Mouse (Mus musculus): ENCODE data around the gene 4930503B20Rik. TPM values are rescaled to one million over a fixed set of nuclear protein-coding genes. Genes with fewer than 3 reads are reported as not detected.

Gene 4930503B20Rik
- polyA plus RNA-seq, 1 experiment from 2014 or later: not detected

GRCm38 (mm10) chr3:146679646-146680045 is 28.5 kb upstream of the 4930503B20Rik start:
- Histone ChIP-seq H3K9ac (replicated peaks) (no peak overlapping the region), H3K27me3 (replicated peaks) (peaks cover 7% of the 10 kb centered on the region; the same call in 1 of the 2 replicates), H3K4me2 (no peak overlapping the region), H3K36me3 (no peaks in the 10 kb centered on the region), H3K9me3 (replicated peaks) (no peaks in the 10 kb centered on the region), H3K4me3 (replicated peaks) (no peak overlapping the region), H3K27ac (replicated peaks) (no peak overlapping the region), H3K4me1 (peaks cover 12% of the 10 kb centered on the region; the same call in 1 of the 2 replicates)
- WGBS: 95% methylated on average over 16 of the region's 16 CpGs
- ATAC-seq (ENCODE audit: low FRiP score): no peak

DNA sequence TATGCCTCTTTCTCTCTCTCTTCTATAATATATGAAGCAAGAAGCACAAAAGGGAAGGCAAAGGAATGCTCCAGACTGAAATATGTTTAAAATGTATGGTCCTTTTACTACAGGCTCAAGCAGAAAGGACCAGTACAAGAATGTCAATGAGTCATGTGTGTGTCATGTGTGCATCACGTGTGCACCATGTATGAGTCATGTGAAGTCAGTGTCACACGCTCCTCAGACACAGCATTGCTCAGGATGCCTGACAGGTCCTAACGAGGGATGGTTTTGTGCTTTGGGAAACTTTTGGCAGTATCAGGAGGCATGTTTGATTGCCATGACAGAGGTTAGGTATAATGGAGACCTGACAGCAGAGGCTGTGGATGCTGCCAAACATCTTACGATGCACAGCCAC is 25.1 kb upstream of the 4930503B20Rik start:
- Histone ChIP-seq H3K4me2 (no peak overlapping the region), H3K9me3 (replicated peaks) (no peaks in the 10 kb centered on the region), H3K4me1 (no peaks in the 10 kb centered on the region), H3K9ac (replicated peaks) (no peak overlapping the region), H3K4me3 (replicated peaks) (no peak overlapping the region), H3K27ac (replicated peaks) (no peak overlapping the region), H3K27me3 (replicated peaks) (no peaks in the 10 kb centered on the region), H3K36me3 (no peaks in the 10 kb centered on the region)
- WGBS: 96% methylated on average over 4 of the region's 4 CpGs
- no peak for ATAC-seq (ENCODE audit: low FRiP score)

GRCm38 (mm10) chr3:146675101-146675500 is 24.0 kb upstream of the 4930503B20Rik start:
- H3K9ac ChIP-seq (replicated peaks): no peak overlapping the region
- no peak for ATAC-seq (ENCODE audit: low FRiP score)
- H3K27ac ChIP-seq (replicated peaks): no peak overlapping the region
- no peak overlapping the region for H3K4me2 ChIP-seq
- H3K4me1 ChIP-seq: no peaks in the 10 kb centered on the region
- H3K9me3 ChIP-seq (replicated peaks): no peaks in the 10 kb centered on the region
- 91% methylated on average over 1 of the region's 1 CpGs for WGBS
- H3K27me3 ChIP-seq (replicated peaks): no peaks in the 10 kb centered on the region
- H3K36me3 ChIP-seq: no peaks in the 10 kb centered on the region
- H3K4me3 ChIP-seq (replicated peaks): no peak overlapping the region

- Histone ChIP-seq H3K4me3 (replicated peaks) (no peak overlapping the region), H3K27ac (replicated peaks) (no peak overlapping the region), H3K9me3 (replicated peaks) (no peaks in the 10 kb centered on the region), H3K36me3 (no peaks in the 10 kb centered on the region), H3K27me3 (replicated peaks) (no peaks in the 10 kb centered on the region), H3K4me2 (no peak overlapping the region), H3K9ac (replicated peaks) (no peak overlapping the region), H3K4me1 (no peaks in the 10 kb centered on the region)
- WGBS: 69% methylated on average over 2 of the region's 2 CpGs
- ATAC-seq (ENCODE audit: low FRiP score): no peak
Measured at GRCm38 (mm10) chr3:146671121-146671520, 20.0 kb upstream of the 4930503B20Rik start.

GRCm38 (mm10) chr3:146661907-146662306 is 10.8 kb upstream of the 4930503B20Rik start:
- Histone ChIP-seq H3K27me3 (replicated peaks) (no peaks in the 10 kb centered on the region), H3K9me3 (replicated peaks) (no peaks in the 10 kb centered on the region), H3K9ac (replicated peaks) (no peak overlapping the region), H3K4me2 (no peak overlapping the region), H3K4me3 (replicated peaks) (no peak overlapping the region), H3K36me3 (no peaks in the 10 kb centered on the region), H3K27ac (replicated peaks) (no peak overlapping the region), H3K4me1 (no peaks in the 10 kb centered on the region)
- no peak for ATAC-seq (ENCODE audit: low FRiP score)
- WGBS: 81% methylated on average over 7 of the region's 7 CpGs

DNA sequence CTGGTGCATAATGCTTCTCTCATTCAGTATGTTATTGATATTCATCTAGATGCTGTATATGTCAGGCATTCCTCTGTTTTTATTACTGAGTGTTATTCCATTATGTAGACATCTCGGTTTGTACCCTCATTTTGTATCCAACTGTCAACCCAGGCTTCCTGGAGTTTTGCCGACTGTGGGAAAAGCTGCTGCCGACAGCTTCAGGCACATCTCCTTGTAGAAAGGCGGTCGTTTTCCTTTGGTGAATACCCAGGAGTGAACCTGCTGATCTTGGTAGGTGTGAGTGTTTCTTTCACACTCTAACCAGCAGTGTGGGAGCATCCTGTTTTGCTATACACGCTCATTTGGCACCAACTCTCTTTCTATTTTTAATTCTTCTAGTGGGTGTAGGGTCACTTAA is 9.9 kb upstream of the 4930503B20Rik start:
- Histone ChIP-seq H3K4me1 (no peaks in the 10 kb centered on the region), H3K36me3 (no peaks in the 10 kb centered on the region), H3K9me3 (replicated peaks) (no peaks in the 10 kb centered on the region), H3K4me3 (replicated peaks) (no peak overlapping the region), H3K27ac (replicated peaks) (no peak overlapping the region), H3K4me2 (no peak overlapping the region), H3K27me3 (replicated peaks) (no peaks in the 10 kb centered on the region), H3K9ac (replicated peaks) (no peak overlapping the region)
- 73% methylated on average over 6 of the region's 6 CpGs for WGBS
- no peak for ATAC-seq (ENCODE audit: low FRiP score)

GRCm38 (mm10) chr3:146659321-146659720 is 8.2 kb upstream of the 4930503B20Rik start:
- no peak overlapping the region for H3K4me3 ChIP-seq (replicated peaks)
- no peak overlapping the region for H3K9ac ChIP-seq (replicated peaks)
- ATAC-seq (ENCODE audit: low FRiP score): no peak
- H3K27ac ChIP-seq (replicated peaks): no peak overlapping the region
- no peak overlapping the region for H3K4me2 ChIP-seq
- no peaks in the 10 kb centered on the region for H3K36me3 ChIP-seq
- H3K4me1 ChIP-seq: no peaks in the 10 kb centered on the region
- no peaks in the 10 kb centered on the region for H3K9me3 ChIP-seq (replicated peaks)
- WGBS: 89% methylated on average over 5 of the region's 5 CpGs
- no peaks in the 10 kb centered on the region for H3K27me3 ChIP-seq (replicated peaks)

DNA sequence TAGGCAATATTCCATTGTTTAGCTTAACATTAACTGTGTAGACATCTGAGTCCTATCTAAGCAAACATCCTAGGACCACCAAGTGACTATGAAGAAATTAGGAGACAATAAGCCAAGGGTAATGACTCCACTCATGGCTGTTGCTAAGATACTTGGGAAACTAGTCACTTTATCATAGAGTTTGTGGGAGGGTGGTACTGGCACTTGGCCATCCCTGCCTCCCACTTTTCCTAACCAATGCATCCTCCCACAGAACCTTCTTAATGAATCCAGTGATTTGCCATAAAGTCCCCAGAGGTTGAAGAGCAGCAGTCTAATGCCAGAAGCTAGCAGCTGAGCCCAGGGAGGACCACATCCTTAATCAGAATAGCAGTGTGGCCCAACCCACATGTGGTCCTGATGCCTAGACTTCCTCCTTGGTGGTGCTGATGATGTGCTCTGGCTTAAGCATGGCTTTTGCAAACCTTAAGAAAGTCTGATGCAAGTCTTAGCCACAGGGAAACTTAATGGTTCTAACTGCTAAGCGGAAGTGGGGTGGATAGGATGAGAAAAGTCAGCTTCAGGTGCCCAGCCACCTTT is 7.0 kb upstream of the 4930503B20Rik start:
- Histone ChIP-seq H3K36me3 (no peaks in the 10 kb centered on the region), H3K4me2 (no peak overlapping the region), H3K9ac (replicated peaks) (no peak overlapping the region), H3K27ac (replicated peaks) (no peak overlapping the region), H3K4me1 (no peaks in the 10 kb centered on the region), H3K9me3 (replicated peaks) (no peaks in the 10 kb centered on the region), H3K27me3 (replicated peaks) (no peaks in the 10 kb centered on the region), H3K4me3 (replicated peaks) (no peak overlapping the region)
- no peak for ATAC-seq (ENCODE audit: low FRiP score)
- WGBS: 91% methylated on average over 1 of the region's 1 CpGs

GRCm38 (mm10) chr3:146657433-146657832 is 6.3 kb upstream of the 4930503B20Rik start:
- ATAC-seq (ENCODE audit: low FRiP score): no peak
- no peak overlapping the region for H3K9ac ChIP-seq (replicated peaks)
- H3K27ac ChIP-seq (replicated peaks): no peak overlapping the region
- 88% methylated on average over 5 of the region's 5 CpGs for whole genome bisulfite sequencing
- no peak overlapping the region for H3K4me2 ChIP-seq
- H3K36me3 ChIP-seq: no peaks in the 10 kb centered on the region
- H3K4me1 ChIP-seq: no peaks in the 10 kb centered on the region
- no peak overlapping the region for H3K4me3 ChIP-seq (replicated peaks)
- H3K27me3 ChIP-seq (replicated peaks): no peaks in the 10 kb centered on the region
- no peaks in the 10 kb centered on the region for H3K9me3 ChIP-seq (replicated peaks)

DNA sequence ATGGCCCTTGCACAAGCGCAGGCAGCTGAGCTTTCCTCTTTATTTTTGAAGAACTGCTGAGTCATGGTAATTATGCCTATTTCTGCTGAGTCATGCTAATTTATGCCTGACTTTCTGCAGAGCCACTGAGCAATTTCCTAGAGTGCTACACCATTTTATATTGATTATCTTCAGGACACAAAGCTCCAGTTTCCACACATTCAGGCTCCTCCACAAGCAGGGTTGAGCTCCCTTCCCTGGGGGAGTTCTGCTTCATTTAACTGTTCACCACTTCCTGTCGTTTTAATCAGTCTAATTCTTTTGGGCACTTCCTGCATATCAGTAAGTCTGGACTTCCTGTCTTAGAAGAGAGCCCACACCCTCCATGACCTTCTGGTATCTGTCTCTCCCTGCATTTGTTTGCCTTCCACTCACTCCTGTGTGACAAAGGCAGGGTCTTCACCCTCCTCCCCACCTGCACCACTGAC is 4.0 kb upstream of the 4930503B20Rik start:
- Histone ChIP-seq H3K27me3 (replicated peaks) (no peaks in the 10 kb centered on the region), H3K4me3 (replicated peaks) (no peak overlapping the region), H3K9me3 (replicated peaks) (no peaks in the 10 kb centered on the region), H3K4me2 (no peak overlapping the region), H3K9ac (replicated peaks) (no peak overlapping the region), H3K27ac (replicated peaks) (no peak overlapping the region), H3K36me3 (no peaks in the 10 kb centered on the region), H3K4me1 (no peaks in the 10 kb centered on the region)
- WGBS: 75% methylated on average over 2 of the region's 2 CpGs
- ATAC-seq (ENCODE audit: low FRiP score): no peak

GRCm38 (mm10) chr3:146653692-146654091 is 2.6 kb upstream of the 4930503B20Rik start:
- 73% methylated on average over 6 of the region's 6 CpGs for WGBS
- H3K36me3 ChIP-seq: no peaks in the 10 kb centered on the region
- H3K27me3 ChIP-seq (replicated peaks): no peaks in the 10 kb centered on the region
- no peak overlapping the region for H3K9ac ChIP-seq (replicated peaks)
- no peaks in the 10 kb centered on the region for H3K9me3 ChIP-seq (replicated peaks)
- H3K4me3 ChIP-seq (replicated peaks): no peak overlapping the region
- no peak overlapping the region for H3K27ac ChIP-seq (replicated peaks)
- no peak overlapping the region for H3K4me2 ChIP-seq
- ATAC-seq (ENCODE audit: low FRiP score): no peak
- H3K4me1 ChIP-seq: no peaks in the 10 kb centered on the region

DNA sequence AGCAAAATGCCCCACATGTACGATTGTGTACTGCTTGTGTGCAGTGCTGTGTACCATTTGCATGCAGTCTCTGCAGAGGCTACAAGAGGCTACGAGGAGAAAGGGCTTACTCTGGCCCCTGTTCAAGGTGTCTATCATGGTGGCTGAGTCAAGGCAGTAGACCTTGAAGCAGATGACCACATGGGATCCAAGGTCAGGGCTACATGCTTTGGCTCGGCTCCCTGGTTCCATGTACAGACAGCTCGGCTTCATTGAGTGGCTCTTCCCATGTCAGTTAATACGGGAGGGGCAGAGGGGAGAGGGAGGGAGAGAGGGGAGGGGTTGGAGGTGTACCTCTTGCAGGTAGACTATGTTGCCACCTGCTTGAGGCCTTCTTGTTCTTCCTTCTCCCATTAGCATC is 1.3 kb upstream of the 4930503B20Rik start:
- no peaks in the 10 kb centered on the region for H3K9me3 ChIP-seq (replicated peaks)
- no peak overlapping the region for H3K4me2 ChIP-seq
- H3K4me3 ChIP-seq (replicated peaks): no peak overlapping the region
- no peaks in the 10 kb centered on the region for H3K27me3 ChIP-seq (replicated peaks)
- H3K27ac ChIP-seq (replicated peaks): no peak overlapping the region
- no peak overlapping the region for H3K9ac ChIP-seq (replicated peaks)
- no peak for ATAC-seq (ENCODE audit: low FRiP score)
- 89% methylated on average over 5 of the region's 5 CpGs for WGBS
- H3K36me3 ChIP-seq: no peaks in the 10 kb centered on the region
- no peaks in the 10 kb centered on the region for H3K4me1 ChIP-seq

Measured in neural tube, embryonic 15.5 days (tissue).